Mouse (Mus musculus): ENCODE data around the gene Clic6. TPM values are rescaled to one million over a fixed set of nuclear protein-coding genes. Genes with fewer than 3 reads are reported as not detected.

Gene Clic6
- polyA plus RNA-seq, 1 experiment from 2014 or later, result 0.41 TPM

DNA sequence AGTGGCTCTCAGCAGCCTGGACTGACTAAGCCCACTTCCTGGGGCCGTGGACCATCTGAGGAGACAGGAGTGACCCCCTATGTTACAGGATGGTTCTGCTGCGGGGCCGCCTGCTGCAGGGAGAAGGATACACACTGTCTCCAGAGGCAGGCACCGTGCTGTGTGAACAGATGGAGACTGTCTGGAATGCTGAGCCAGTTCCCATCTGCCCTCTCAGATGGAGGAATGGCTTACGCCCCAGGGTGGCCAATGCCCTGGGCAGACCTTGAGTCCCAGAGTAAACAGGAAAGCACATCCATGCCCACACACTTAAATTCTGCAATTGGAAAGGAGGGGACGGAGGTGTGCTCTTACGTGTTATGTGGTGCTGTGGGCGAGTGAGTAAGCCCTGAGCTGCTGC is 35.2 kb upstream of the Clic6 start:
- Histone ChIP-seq H3K27ac (replicated peaks; ENCODE audit: low read depth, low read length) (no peak overlapping the region), H3K4me2 (ENCODE audit: low read depth, severe bottlenecking) (no peak overlapping the region), H3K4me3 (ENCODE audit: low read depth, low read length) (no peak overlapping the region), H3K9me3 (ENCODE audit: control insufficient read depth, low read length) (no peaks in the 10 kb centered on the region), H3K36me3 (ENCODE audit: control insufficient read depth, insufficient read depth, low read length) (no peaks in the 10 kb centered on the region), H3K9ac (ENCODE audit: low read length) (no peak overlapping the region), H3K27me3 (ENCODE audit: control insufficient read depth, insufficient read depth, low read length) (no peaks in the 10 kb centered on the region), H3K4me1 (ENCODE audit: control insufficient read depth, insufficient read depth, low read length) (no peaks in the 10 kb centered on the region)
- WGBS, result 91% methylated on average over 8 of the region's 8 CpGs
- ATAC-seq (ENCODE audit: insufficient number of reproducible peaks, low FRiP score, low TSS enrichment, low read depth), result no peak
- no peak for DNase-seq (ENCODE audit: low spot score)

DNA sequence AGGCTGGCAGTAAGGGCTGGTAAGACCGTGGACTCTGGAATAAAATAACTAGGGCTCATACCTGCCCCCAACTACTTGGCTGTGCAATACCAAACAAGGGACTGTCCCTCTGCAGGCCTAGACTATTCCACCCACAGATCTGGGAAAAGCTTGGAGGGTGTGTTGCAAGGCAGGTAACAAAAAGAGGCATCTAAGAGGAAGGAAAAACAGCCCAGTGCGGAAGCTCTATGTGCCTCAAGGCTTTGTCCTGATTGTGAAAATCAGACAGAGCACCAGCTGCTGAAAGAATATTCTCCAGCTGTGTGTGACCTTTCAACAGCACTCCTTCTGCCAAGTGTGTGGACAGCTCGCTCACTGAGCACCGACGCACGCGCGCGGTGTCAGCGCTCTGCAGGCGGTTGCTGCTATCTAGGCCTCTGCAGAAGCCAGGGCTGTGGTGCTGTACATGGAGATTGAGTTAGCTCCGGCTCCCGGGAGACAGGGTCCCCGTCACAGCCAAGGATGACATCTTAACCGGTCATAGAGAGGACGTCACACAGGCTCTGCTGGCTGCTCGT is 33.9 kb upstream of the Clic6 start:
- WGBS, result 95% methylated on average over 17 of the region's 17 CpGs
- ATAC-seq (ENCODE audit: insufficient number of reproducible peaks, low FRiP score, low TSS enrichment, low read depth), result no peak
- Histone ChIP-seq H3K4me1 (ENCODE audit: control insufficient read depth, insufficient read depth, low read length) (no peaks in the 10 kb centered on the region), H3K27ac (replicated peaks; ENCODE audit: low read depth, low read length) (no peak overlapping the region), H3K4me3 (ENCODE audit: low read depth, low read length) (no peak overlapping the region), H3K9ac (ENCODE audit: low read length) (no peak overlapping the region), H3K27me3 (ENCODE audit: control insufficient read depth, insufficient read depth, low read length) (no peaks in the 10 kb centered on the region), H3K9me3 (ENCODE audit: control insufficient read depth, low read length) (no peaks in the 10 kb centered on the region), H3K4me2 (ENCODE audit: low read depth, severe bottlenecking) (no peak overlapping the region), H3K36me3 (ENCODE audit: control insufficient read depth, insufficient read depth, low read length) (no peaks in the 10 kb centered on the region)
- no peak for DNase-seq (ENCODE audit: low spot score)

DNA sequence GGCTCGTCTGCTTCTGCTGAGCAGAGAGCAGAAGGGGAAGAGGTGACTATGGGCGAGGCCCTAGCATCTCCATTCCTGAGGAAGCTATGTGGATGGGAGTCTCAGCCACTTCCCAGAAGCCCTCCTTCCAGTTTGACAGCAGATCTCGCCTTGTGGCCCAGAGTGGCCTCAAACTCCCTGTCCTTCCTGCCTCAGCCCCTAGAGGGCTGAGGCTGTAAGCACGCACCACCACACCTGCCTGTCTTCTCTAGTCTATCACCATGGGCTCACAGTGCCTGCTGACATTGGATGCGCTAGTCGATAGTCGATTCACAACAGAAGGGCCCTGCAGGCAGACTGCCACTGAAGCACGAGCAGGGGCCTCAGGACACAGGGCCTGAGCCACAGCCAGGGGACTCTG is 32.9 kb upstream of the Clic6 start:
- no peaks in the 10 kb centered on the region for H3K4me1 ChIP-seq (ENCODE audit: control insufficient read depth, insufficient read depth, low read length)
- DNase-seq (ENCODE audit: low spot score) (no peak), ATAC-seq (ENCODE audit: insufficient number of reproducible peaks, low FRiP score, low TSS enrichment, low read depth) (no peak)
- H3K27me3 ChIP-seq (ENCODE audit: control insufficient read depth, insufficient read depth, low read length), result no peaks in the 10 kb centered on the region
- no peak overlapping the region for H3K9ac ChIP-seq (ENCODE audit: low read length)
- 63% methylated on average over 8 of the region's 8 CpGs for WGBS
- no peaks in the 10 kb centered on the region for H3K36me3 ChIP-seq (ENCODE audit: control insufficient read depth, insufficient read depth, low read length)
- no peaks in the 10 kb centered on the region for H3K9me3 ChIP-seq (ENCODE audit: control insufficient read depth, low read length)
- no peak overlapping the region for H3K4me2 ChIP-seq (ENCODE audit: low read depth, severe bottlenecking)
- H3K27ac ChIP-seq (replicated peaks; ENCODE audit: low read depth, low read length), result no peak overlapping the region
- no peak overlapping the region for H3K4me3 ChIP-seq (ENCODE audit: low read depth, low read length)

DNA sequence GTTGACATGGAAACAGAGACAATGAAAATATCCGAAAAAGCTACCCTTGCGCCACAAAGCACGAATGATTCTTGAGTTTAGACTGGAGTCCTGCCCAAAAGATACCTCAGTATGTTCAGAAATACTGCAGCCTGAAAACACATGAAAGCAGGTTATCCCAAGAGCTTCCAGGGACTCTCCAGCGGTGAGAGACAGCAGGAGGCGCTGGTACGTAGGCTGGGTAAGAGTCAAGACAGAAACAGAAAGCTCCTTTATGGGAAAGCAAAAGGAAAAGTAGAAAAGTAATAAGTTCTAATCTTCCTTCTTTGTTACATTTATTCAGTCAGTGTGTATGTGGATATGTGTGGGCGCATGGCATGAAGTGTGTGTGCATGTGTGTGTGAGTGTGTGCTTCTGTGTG is 31.5 kb upstream of the Clic6 start:
- no peak for ATAC-seq (ENCODE audit: insufficient number of reproducible peaks, low FRiP score, low TSS enrichment, low read depth)
- Histone ChIP-seq H3K9me3 (ENCODE audit: control insufficient read depth, low read length) (no peaks in the 10 kb centered on the region), H3K27ac (replicated peaks; ENCODE audit: low read depth, low read length) (no peak overlapping the region), H3K27me3 (ENCODE audit: control insufficient read depth, insufficient read depth, low read length) (no peaks in the 10 kb centered on the region), H3K9ac (ENCODE audit: low read length) (no peak overlapping the region), H3K4me2 (ENCODE audit: low read depth, severe bottlenecking) (no peak overlapping the region), H3K4me3 (ENCODE audit: low read depth, low read length) (no peak overlapping the region), H3K4me1 (ENCODE audit: control insufficient read depth, insufficient read depth, low read length) (no peaks in the 10 kb centered on the region), H3K36me3 (ENCODE audit: control insufficient read depth, insufficient read depth, low read length) (no peaks in the 10 kb centered on the region)
- DNase-seq (ENCODE audit: low spot score), result no peak
- 90% methylated on average over 7 of the region's 7 CpGs for WGBS

DNA sequence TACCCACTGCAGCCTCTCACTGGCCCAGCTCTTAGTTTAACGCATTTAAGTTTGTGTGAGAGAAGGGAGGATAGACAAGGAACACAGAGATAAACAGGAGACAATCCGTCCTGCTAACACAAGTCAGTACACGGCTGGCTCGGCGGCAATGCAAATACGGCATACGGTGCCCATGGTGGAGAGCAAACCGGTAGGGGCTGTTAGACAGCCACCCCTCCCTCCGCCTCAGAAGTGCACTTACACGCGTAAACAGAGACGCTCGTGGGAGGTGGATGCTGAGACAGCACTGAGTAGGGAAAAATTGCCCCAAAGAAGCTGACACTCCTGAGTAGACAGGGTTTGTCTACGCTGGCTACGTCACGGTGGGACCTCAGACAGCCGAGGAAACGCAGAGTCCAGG is 31.0 kb upstream of the Clic6 start:
- DNase-seq (ENCODE audit: low spot score) (no peak), ATAC-seq (ENCODE audit: insufficient number of reproducible peaks, low FRiP score, low TSS enrichment, low read depth) (no peak)
- no peak overlapping the region for H3K27ac ChIP-seq (replicated peaks; ENCODE audit: low read depth, low read length)
- H3K9ac ChIP-seq (ENCODE audit: low read length), result no peak overlapping the region
- 89% methylated on average over 18 of the region's 18 CpGs for WGBS
- H3K4me2 ChIP-seq (ENCODE audit: low read depth, severe bottlenecking), result no peak overlapping the region
- no peaks in the 10 kb centered on the region for H3K9me3 ChIP-seq (ENCODE audit: control insufficient read depth, low read length)
- no peaks in the 10 kb centered on the region for H3K27me3 ChIP-seq (ENCODE audit: control insufficient read depth, insufficient read depth, low read length)
- no peaks in the 10 kb centered on the region for H3K4me1 ChIP-seq (ENCODE audit: control insufficient read depth, insufficient read depth, low read length)
- H3K4me3 ChIP-seq (ENCODE audit: low read depth, low read length), result no peak overlapping the region
- no peaks in the 10 kb centered on the region for H3K36me3 ChIP-seq (ENCODE audit: control insufficient read depth, insufficient read depth, low read length)

DNA sequence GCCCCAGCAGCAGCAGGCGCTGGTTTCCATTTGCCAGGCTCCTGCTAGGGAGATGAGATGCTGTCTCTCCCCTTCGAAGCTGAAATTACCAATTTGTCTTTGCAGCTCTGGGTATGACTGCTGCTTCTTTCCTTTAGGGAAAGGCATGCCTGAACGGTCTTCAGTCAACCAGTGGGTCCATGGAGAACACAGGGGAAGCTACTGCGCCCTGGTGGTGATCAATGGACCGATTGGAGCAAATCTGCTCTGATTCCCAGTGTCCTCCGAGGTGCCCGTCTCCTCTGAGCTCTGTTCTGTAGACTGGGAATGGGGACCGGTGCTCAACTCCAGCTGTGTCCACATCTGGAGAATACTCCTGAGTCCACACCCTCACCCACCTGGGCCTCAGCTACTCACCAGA is 30.0 kb upstream of the Clic6 start:
- no peaks in the 10 kb centered on the region for H3K27me3 ChIP-seq (ENCODE audit: control insufficient read depth, insufficient read depth, low read length)
- H3K9ac ChIP-seq (ENCODE audit: low read length), result no peak overlapping the region
- no peak for DNase-seq (ENCODE audit: low spot score)
- no peaks in the 10 kb centered on the region for H3K4me1 ChIP-seq (ENCODE audit: control insufficient read depth, insufficient read depth, low read length)
- no peak overlapping the region for H3K4me3 ChIP-seq (ENCODE audit: low read depth, low read length)
- ATAC-seq (ENCODE audit: insufficient number of reproducible peaks, low FRiP score, low TSS enrichment, low read depth), result no peak
- H3K4me2 ChIP-seq (ENCODE audit: low read depth, severe bottlenecking), result no peak overlapping the region
- 75% methylated on average over 8 of the region's 8 CpGs for WGBS
- H3K36me3 ChIP-seq (ENCODE audit: control insufficient read depth, insufficient read depth, low read length), result no peaks in the 10 kb centered on the region
- H3K27ac ChIP-seq (replicated peaks; ENCODE audit: low read depth, low read length), result no peak overlapping the region
- no peaks in the 10 kb centered on the region for H3K9me3 ChIP-seq (ENCODE audit: control insufficient read depth, low read length)

DNA sequence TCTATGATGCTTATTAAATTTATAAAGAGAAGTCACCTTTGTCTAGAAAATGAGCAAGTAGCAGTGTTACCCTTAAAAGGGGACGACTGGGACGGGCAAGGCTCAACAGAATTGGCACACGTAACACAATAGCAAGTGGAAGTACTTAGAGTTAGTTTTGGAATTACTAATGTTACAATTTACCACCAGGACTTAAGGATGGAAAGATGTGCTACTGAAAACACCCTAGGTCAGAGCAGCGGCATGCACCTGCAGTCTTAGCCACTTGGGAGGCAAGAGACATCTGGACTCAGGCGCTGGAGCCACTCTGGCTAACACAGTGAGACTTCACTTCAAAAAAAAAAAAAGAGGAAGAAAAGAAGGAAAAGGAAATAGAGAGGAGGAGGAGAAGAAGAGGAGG is 29.6 kb upstream of the Clic6 start:
- no peaks in the 10 kb centered on the region for H3K9me3 ChIP-seq (ENCODE audit: control insufficient read depth, low read length)
- no peaks in the 10 kb centered on the region for H3K36me3 ChIP-seq (ENCODE audit: control insufficient read depth, insufficient read depth, low read length)
- no peak overlapping the region for H3K4me3 ChIP-seq (ENCODE audit: low read depth, low read length)
- no peaks in the 10 kb centered on the region for H3K27me3 ChIP-seq (ENCODE audit: control insufficient read depth, insufficient read depth, low read length)
- DNase-seq (ENCODE audit: low spot score) (no peak), ATAC-seq (ENCODE audit: insufficient number of reproducible peaks, low FRiP score, low TSS enrichment, low read depth) (no peak)
- no peaks in the 10 kb centered on the region for H3K4me1 ChIP-seq (ENCODE audit: control insufficient read depth, insufficient read depth, low read length)
- WGBS, result 92% methylated on average over 5 of the region's 5 CpGs
- no peak overlapping the region for H3K9ac ChIP-seq (ENCODE audit: low read length)
- no peak overlapping the region for H3K4me2 ChIP-seq (ENCODE audit: low read depth, severe bottlenecking)
- H3K27ac ChIP-seq (replicated peaks; ENCODE audit: low read depth, low read length), result no peak overlapping the region

DNA sequence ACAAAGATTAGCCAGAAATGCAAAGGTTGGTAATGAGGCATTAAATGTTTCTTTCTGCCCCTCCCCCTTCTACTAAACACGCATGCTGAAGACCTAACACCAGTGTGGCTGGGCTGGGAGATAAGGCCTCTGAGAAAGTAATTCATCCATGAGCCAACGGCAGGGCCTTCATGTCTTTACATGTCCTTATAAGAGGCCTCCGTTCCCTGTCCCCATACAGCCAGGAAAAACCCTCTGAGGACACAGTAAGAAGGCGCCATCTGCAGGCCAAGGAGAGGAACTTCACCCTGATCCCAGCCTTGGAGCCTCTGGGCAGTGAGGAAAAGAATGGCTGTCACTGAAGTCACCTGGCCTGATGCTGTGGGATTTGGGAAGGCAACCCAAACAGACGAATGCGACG is 27.9 kb upstream of the Clic6 start:
- ATAC-seq (ENCODE audit: insufficient number of reproducible peaks, low FRiP score, low TSS enrichment, low read depth) (no peak), DNase-seq (ENCODE audit: low spot score) (peak; percentile 84)
- Histone ChIP-seq H3K36me3 (ENCODE audit: control insufficient read depth, insufficient read depth, low read length) (no peaks in the 10 kb centered on the region), H3K9me3 (ENCODE audit: control insufficient read depth, low read length) (no peaks in the 10 kb centered on the region), H3K27ac (replicated peaks; ENCODE audit: low read depth, low read length) (no peak overlapping the region), H3K4me3 (ENCODE audit: low read depth, low read length) (no peak overlapping the region), H3K4me2 (ENCODE audit: low read depth, severe bottlenecking) (no peak overlapping the region), H3K4me1 (ENCODE audit: control insufficient read depth, insufficient read depth, low read length) (no peaks in the 10 kb centered on the region), H3K27me3 (ENCODE audit: control insufficient read depth, insufficient read depth, low read length) (no peaks in the 10 kb centered on the region), H3K9ac (ENCODE audit: low read length) (no peak overlapping the region)
- 29% methylated on average over 7 of the region's 7 CpGs for WGBS

DNA sequence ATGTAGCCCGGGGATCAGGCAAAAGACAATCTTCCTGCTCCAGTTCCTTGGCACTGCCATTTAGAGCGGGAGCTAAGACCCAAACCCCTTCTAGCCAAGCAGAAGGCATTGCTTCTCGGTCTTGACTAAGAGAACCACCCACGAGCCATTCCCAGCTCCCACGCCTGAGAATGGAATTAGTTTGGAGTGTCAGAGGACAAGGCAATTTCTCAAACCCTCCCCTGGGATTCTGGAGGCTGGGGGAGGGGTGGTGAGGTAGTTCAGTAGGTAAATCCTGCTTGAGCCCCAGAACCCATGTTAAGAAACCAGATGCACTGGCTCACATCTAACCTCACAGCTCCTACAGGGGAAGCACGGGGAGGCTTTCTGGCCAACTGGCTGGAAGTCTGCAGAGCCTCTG is 24.1 kb upstream of the Clic6 start:
- Histone ChIP-seq H3K36me3 (ENCODE audit: control insufficient read depth, insufficient read depth, low read length) (no peaks in the 10 kb centered on the region), H3K4me2 (ENCODE audit: low read depth, severe bottlenecking) (no peak overlapping the region), H3K27me3 (ENCODE audit: control insufficient read depth, insufficient read depth, low read length) (no peaks in the 10 kb centered on the region), H3K4me1 (ENCODE audit: control insufficient read depth, insufficient read depth, low read length) (peaks cover 5% of the 10 kb centered on the region), H3K9ac (ENCODE audit: low read length) (no peak overlapping the region), H3K27ac (replicated peaks; ENCODE audit: low read depth, low read length) (no peak overlapping the region), H3K9me3 (ENCODE audit: control insufficient read depth, low read length) (no peaks in the 10 kb centered on the region), H3K4me3 (ENCODE audit: low read depth, low read length) (no peak overlapping the region)
- no peak for ATAC-seq (ENCODE audit: insufficient number of reproducible peaks, low FRiP score, low TSS enrichment, low read depth)
- WGBS, result 74% methylated on average over 6 of the region's 6 CpGs
- no peak for DNase-seq (ENCODE audit: low spot score)
